Mouse (Mus musculus) lung, embryonic 15.5 days (tissue): ENCODE measurements around the gene Gm4027. TPM values are rescaled to one million over a fixed set of nuclear protein-coding genes. Genes with fewer than 3 reads are reported as not detected.
"Not testable (repeated sequence)": the region's sequence is repeated elsewhere in the genome, so short reads cannot be mapped to it uniquely, and the experiment has no call there.

Experiments used
- ATAC-seq: fragments of 200-750 bp; cut with Nextera tagmentation; 2 replicates; pipeline ENCODE4 v1.8.0; 2017; ENCODE audit warnings: moderate number of reproducible peaks, borderline replicate concordance; ENCODE audit not compliant: low FRiP score, low TSS enrichment; ENCODE audit errors: extremely low read depth
- H3K27ac ChIP-seq: fragments of 300-500 bp; sonication (generic); 2 replicates; pipeline ENCODE4 v1.5.1; 2015; ENCODE audit warnings: moderate library complexity, mild to moderate bottlenecking, inconsistent platforms
- H3K27me3 ChIP-seq: fragments of 300-500 bp; sonication (generic); 2 replicates; pipeline ENCODE4 v1.6.1; 2015; ENCODE audit warnings: inconsistent platforms
- H3K36me3 ChIP-seq: fragments of 300-500 bp; sonication (generic); 2 replicates; pipeline ENCODE4 v1.6.1; 2015; ENCODE audit warnings: inconsistent platforms
- H3K4me1 ChIP-seq: fragments of 300-500 bp; sonication (generic); 2 replicates; pipeline ENCODE4 v1.6.1; 2015; ENCODE audit warnings: inconsistent platforms
- H3K4me2 ChIP-seq: fragments of 300-500 bp; sonication (generic); 2 replicates; pipeline ENCODE4 v1.6.1; 2015; ENCODE audit warnings: inconsistent platforms, mild to moderate bottlenecking, moderate library complexity
- H3K4me3 ChIP-seq: fragments of 300-500 bp; sonication (generic); 2 replicates; pipeline ENCODE4 v1.5.1; 2015; ENCODE audit warnings: mild to moderate bottlenecking, inconsistent platforms
- H3K9ac ChIP-seq: fragments of 300-500 bp; sonication (generic); 2 replicates; pipeline ENCODE4 v1.6.1; 2015; ENCODE audit warnings: inconsistent platforms
- H3K9me3 ChIP-seq: fragments of 300-500 bp; sonication (generic); 2 replicates; pipeline ENCODE4 v1.6.1; 2016; ENCODE audit warnings: inconsistent platforms
- WGBS: fragments of 180-500 bp; shearing (Covaris S2); methylation state at CpG from one replicate; pipeline ENCODE4 v1.1.7; 2015; 5-methylcytosine and 5-hydroxymethylcytosine counted together
- polyA plus RNA-seq: library from polyadenylated mRNA; unstranded; fragments of >200 nt; fragmentation: Nextera tagmentation; extraction: Ambion mirVana; gene quantifications from 2 replicates; pipeline ENCODE4 v1.2.1, GENCODE M21; 2015

Gm4027 gene
- polyA plus RNA-seq, result not detected in 2 replicates

GRCm38 (mm10) chr12:87618569-87618968 lies at the start of gene Gm4027:
Gm4027 (plus strand) TSS chr12:87618869.
- not testable (repeated sequence) for H3K4me1 ChIP-seq, H3K9me3 ChIP-seq, H3K4me3 ChIP-seq, H3K9ac ChIP-seq, H3K36me3 ChIP-seq, ATAC-seq, H3K4me2 ChIP-seq, H3K27me3 ChIP-seq, H3K27ac ChIP-seq
- WGBS, result 83% methylated on average over 4 of the region's 7 CpGs

- H3K27me3 ChIP-seq, H3K27ac ChIP-seq, ATAC-seq, H3K4me1 ChIP-seq, H3K4me3 ChIP-seq, H3K36me3 ChIP-seq, H3K4me2 ChIP-seq, H3K9ac ChIP-seq, H3K9me3 ChIP-seq: not testable (repeated sequence)
- 5% methylated on average over 2 of the region's 2 CpGs for WGBS
Measured at GRCm38 (mm10) chr12:87601388-87601787, 17.3 kb upstream of the Gm4027 start.

DNA sequence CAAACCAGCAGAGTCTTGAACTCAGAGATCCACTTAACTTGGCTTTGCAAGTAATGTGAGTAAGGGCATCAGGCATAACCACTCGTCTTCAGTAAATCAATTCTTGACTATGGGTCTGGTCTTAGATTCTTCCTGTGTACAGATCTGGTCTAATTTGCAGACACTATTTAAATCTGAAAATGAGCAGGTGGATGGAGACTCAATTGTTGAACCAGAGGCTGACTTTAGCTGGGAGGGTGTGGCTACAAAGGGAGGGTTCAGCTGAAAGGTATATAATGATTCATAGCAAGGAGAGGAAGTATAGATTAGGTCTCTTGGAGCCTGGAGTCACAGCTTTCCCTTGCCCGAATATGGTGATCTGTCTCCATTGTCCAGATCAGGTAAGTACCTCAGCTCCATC lies 16.3 kb upstream of the Gm4027 start, which contains the start of gene Oog1:
Gene Oog1 (plus strand): TSS at position 301 of the 400 bp plus-strand sequence.
- H3K4me1 ChIP-seq, H3K9me3 ChIP-seq, H3K4me2 ChIP-seq, ATAC-seq, H3K27ac ChIP-seq, H3K36me3 ChIP-seq, H3K4me3 ChIP-seq, H3K27me3 ChIP-seq, H3K9ac ChIP-seq: not testable (repeated sequence)
- WGBS, result 62% methylated on average over 1 of the region's 2 CpGs

DNA sequence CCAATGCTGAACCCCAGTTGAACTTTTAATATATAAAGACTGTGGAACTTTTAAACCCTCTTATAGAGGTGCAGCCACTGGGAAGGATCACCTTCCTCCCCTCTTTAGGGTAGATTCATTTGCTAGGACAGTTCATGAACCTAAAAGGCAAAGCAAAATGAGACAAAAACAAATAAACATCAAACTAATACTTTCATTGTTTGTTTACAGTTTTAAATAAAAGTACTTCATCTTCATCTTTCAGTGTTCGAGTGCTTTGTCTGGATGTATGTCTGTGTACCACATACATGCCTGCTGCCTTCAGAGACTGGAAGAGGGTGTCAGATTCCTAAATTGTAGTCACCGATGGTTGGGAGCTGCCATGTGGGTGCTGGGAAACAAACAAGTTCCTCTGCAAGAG lies 25.9 kb downstream of the Gm4027 start, which contains the start of gene Gm16381:
Gene Gm16381 (minus strand): TSS at position 101 of the 400 bp plus-strand sequence.
- not testable (repeated sequence) for H3K36me3 ChIP-seq, H3K9ac ChIP-seq, H3K9me3 ChIP-seq, H3K4me3 ChIP-seq, H3K27me3 ChIP-seq, ATAC-seq, H3K27ac ChIP-seq, H3K4me2 ChIP-seq, H3K4me1 ChIP-seq
- 66% methylated on average over 2 of the region's 2 CpGs for WGBS

- H3K9ac ChIP-seq, result not testable (repeated sequence)
Measured at GRCm38 (mm10) chr12:87652916-87653703, 34.4 kb downstream of the Gm4027 start.

More at GRCm38 (mm10) chr12:87652916-87653703, 34.4 kb downstream of the Gm4027 start:
- WGBS, result 49% methylated on average over 2 of the region's 4 CpGs
- not testable (repeated sequence) for H3K27ac ChIP-seq, H3K27me3 ChIP-seq, H3K4me1 ChIP-seq, H3K9me3 ChIP-seq, H3K4me2 ChIP-seq, H3K36me3 ChIP-seq, H3K4me3 ChIP-seq, ATAC-seq

Other genes with a start within 250 kb of the Gm4027 start
- gene Sptlc2, start 230.5 kb upstream of the Gm4027 start, polyA plus RNA-seq, result 95.8 and 105 TPM in 2 replicates
- 285 and 321 TPM in 2 replicates for gene Slirp, start 175.0 kb upstream of the Gm4027 start, polyA plus RNA-seq
- 47.5 and 48.0 TPM in 2 replicates for gene Alkbh1, start 174.9 kb upstream of the Gm4027 start, polyA plus RNA-seq
- 116 and 118 TPM in 2 replicates for gene Snw1, start 146.6 kb upstream of the Gm4027 start, polyA plus RNA-seq
- not detected in 2 replicates for gene Gm5788, start 124.1 kb upstream of the Gm4027 start, polyA plus RNA-seq
- not detected in 2 replicates for gene Gm8300, start 104.6 kb upstream of the Gm4027 start, polyA plus RNA-seq
- not detected in 2 replicates for gene Oog1, start 16.2 kb upstream of the Gm4027 start, polyA plus RNA-seq
- not detected in 2 replicates for gene Gm16381, start 25.8 kb downstream of the Gm4027 start, polyA plus RNA-seq
- not detected in 2 replicates for gene Gm21319, start 156.9 kb downstream of the Gm4027 start, polyA plus RNA-seq
- not detected in 2 replicates for gene Gm21936, start 176.6 kb downstream of the Gm4027 start, polyA plus RNA-seq
- gene BB287469, start 197.7 kb downstream of the Gm4027 start, polyA plus RNA-seq, result not detected in 2 replicates
- gene Gm2001, start 223.5 kb downstream of the Gm4027 start, polyA plus RNA-seq, result not detected in 2 replicates